Mouse (Mus musculus) midbrain, embryonic 10.5 days (tissue): ENCODE data around the gene Taz. TPM values are rescaled to one million over a fixed set of nuclear protein-coding genes. Genes with fewer than 3 reads are reported as not detected.

Experiments used
- DNase-seq: peaks from one replicate; pipeline ENCODE4 v3.0.0-alpha.2; 2017; ENCODE audit warnings: low spot score
- H3K27ac ChIP-seq: fragments of 300-500 bp; sonication (generic); replicated peaks from 2 replicates; pipeline ENCODE4 v1.5.1; 2016; ENCODE audit warnings: mild to moderate bottlenecking
- H3K27me3 ChIP-seq: fragments of 300-500 bp; sonication (generic); 2 replicates; pipeline ENCODE4 v1.6.1; 2016; ENCODE audit warnings: low read depth, mild to moderate bottlenecking; ENCODE audit not compliant: poor library complexity, severe bottlenecking
- H3K36me3 ChIP-seq: fragments of 300-500 bp; sonication (generic); 2 replicates; pipeline ENCODE4 v1.6.1; 2016; ENCODE audit warnings: mild to moderate bottlenecking, moderate library complexity
- H3K4me1 ChIP-seq: fragments of 300-500 bp; sonication (generic); 2 replicates; pipeline ENCODE4 v1.6.1; 2016
- H3K4me3 ChIP-seq: fragments of 300-500 bp; sonication (generic); 2 replicates; pipeline ENCODE4 v1.5.1; 2016; ENCODE audit warnings: mild to moderate bottlenecking, moderate library complexity
- H3K9me3 ChIP-seq: fragments of 300-500 bp; sonication (generic); replicated peaks from 2 replicates; pipeline ENCODE4 v1.6.1; 2016; ENCODE audit warnings: mild to moderate bottlenecking
- WGBS: fragments of 180-500 bp; shearing (Covaris S2); methylation state at CpG from one replicate; pipeline ENCODE4 v1.1.7; 2016; 5-methylcytosine and 5-hydroxymethylcytosine counted together
- polyA plus RNA-seq: library from polyadenylated mRNA; unstranded; fragments of >200 nt; fragmentation: Nextera tagmentation; extraction: Ambion mirVana; gene quantifications from 2 replicates; pipeline ENCODE4 v1.2.1, GENCODE M21; 2016

Taz gene
- polyA plus RNA-seq, 1 experiment from 2014 or later, result 75.7 TPM

DNA sequence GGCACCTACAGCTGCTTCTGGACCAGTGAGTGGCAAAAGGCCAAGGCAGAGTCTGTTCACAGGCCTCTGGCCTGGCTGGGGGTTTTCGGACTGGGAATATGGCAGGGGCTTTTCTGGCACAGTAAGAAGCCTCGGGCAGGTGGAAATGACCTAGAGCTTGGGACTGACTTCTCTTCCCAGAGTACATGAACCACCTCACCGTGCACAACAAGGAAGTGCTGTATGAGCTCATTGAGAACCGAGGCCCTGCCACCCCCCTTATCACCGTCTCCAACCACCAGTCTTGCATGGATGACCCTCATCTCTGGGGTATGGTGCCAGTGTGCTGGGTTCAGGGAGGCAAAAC, 1.4 kb downstream of the Taz start:
- H3K9me3 ChIP-seq, result no peaks in the 10 kb centered on the region
- peaks cover 7% of the 10 kb centered on the region for H3K36me3 ChIP-seq
- no peak for DNase-seq
- H3K27me3 ChIP-seq, result no peaks in the 10 kb centered on the region
- peak overlapping the region; percentile 84 for H3K27ac ChIP-seq
- H3K4me1 ChIP-seq, result peaks cover 20% of the 10 kb centered on the region
- WGBS, result 44% methylated on average over 5 of the region's 5 CpGs
- H3K4me3 ChIP-seq, result peak overlapping the region; percentile 64

DNA sequence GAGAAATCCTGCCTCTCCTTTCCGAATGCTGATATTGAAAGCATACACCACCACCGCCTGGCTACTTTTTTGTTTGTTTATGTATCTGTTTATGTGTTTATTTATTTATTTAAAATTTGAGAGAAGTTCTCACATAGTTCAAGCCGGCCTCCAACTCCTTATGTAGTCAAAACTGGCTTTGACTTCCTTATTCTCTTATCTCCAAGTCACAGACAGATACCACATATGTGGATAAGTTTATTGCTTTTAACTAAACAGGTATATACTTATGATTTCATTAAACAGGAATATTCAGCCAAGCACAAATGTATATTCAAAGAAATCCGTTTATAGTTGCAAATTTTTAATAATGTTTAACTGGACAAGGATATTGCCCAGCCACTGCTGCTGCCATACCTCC, 11.7 kb downstream of the Taz start:
- Histone ChIP-seq H3K36me3 (peaks cover 18% of the 10 kb centered on the region), H3K4me1 (peaks cover 5% of the 10 kb centered on the region), H3K27me3 (no peaks in the 10 kb centered on the region), H3K27ac (no peak overlapping the region), H3K4me3 (no peak overlapping the region), H3K9me3 (no peaks in the 10 kb centered on the region)
- DNase-seq, result no peak
- WGBS, result 76% methylated on average over 4 of the region's 4 CpGs

DNA sequence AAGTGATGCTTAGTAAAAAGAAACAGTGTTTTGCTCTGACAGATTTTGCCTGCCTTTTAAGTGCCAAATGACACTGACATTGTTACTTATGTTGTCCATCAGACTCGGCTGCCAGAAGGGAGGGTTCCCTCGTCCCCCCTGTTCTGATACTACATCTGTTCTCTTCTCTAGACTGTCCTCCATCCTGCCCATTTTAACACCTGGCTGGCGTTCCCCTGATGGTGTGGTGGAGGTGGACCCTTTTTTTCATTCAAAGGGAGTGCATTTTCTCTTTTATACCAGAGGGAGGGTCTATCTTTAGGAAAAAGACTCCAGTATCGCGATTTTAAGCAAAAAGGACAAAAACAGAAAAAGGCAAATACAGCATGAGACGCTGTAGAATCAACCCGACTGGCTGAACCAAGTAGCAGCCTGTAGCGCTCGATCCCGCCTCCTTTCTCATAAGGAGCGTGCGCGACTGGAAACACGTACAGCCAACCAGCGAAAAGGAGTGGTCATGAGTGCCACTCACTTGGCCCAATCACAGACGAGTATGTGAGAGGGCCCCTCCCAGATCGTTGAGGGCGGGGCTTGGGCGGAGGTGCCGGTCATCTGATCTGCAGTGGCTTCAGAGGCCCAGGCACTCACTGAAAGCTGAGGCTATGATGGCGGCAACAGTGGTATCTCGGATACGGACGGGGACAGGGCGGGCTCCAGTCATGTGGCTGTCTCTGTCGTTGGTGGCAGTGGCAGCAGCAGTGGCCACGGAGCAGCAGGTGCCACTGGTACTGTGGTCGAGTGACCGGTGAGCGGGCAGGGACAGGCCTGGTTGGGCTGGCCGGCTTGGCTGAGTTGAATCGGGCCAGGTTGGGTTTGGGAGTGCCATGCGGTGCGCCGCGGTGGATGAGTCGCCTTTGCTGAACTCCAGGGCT, 15.1 kb downstream of the Taz start, which contains the start of gene Atp6ap1:
Gene Atp6ap1, plus strand, starts transcription at position 560 of the 911 bp plus-strand sequence.
- H3K27ac ChIP-seq, result peak within 1 kb of the TSS; percentile 83

GRCm38 (mm10) chrX:74298348-74298747, 16.6 kb downstream of the Taz start:
- Histone ChIP-seq H3K9me3 (no peaks in the 10 kb centered on the region), H3K36me3 (peaks cover 48% of the 10 kb centered on the region), H3K27me3 (no peaks in the 10 kb centered on the region), H3K4me1 (peaks cover 5% of the 10 kb centered on the region), H3K4me3 (no peak overlapping the region), H3K27ac (no peak overlapping the region)
- 84% methylated on average over 1 of the region's 1 CpGs for WGBS
- no peak for DNase-seq

More for the DNA sequence above, 15.1 kb downstream of the Taz start, which contains the start of gene Atp6ap1:
- WGBS, result 18% methylated on average over 37 of the region's 37 CpGs
- H3K4me1 ChIP-seq, result peaks cover 5% of the 10 kb centered on the region
- peaks cover 32% of the 10 kb centered on the region for H3K36me3 ChIP-seq
- peak; percentile 89 for DNase-seq
- H3K9me3 ChIP-seq, result no peaks in the 10 kb centered on the region
- H3K27me3 ChIP-seq, result no peaks in the 10 kb centered on the region
- peak within 1 kb of the TSS; percentile 70 for H3K4me3 ChIP-seq

DNA sequence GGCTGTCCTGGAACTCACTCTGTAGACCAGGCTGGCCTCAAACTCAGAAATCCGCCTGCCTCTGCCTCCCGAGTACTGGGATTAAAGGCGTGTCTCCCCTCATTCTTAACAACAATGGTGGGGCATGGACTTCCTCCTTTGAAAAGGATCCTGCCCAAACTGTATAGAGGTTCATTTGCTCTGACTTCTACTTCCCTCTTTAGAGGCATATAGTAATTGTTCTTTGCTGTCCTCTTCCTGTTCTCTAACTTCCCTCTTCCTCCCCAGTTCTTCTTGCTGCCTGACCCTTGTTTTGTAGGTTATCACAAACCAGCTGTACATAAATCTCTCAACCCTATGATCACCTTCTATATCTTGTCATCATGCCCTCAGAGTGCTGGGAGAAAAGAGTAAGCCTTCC, 18.0 kb downstream of the Taz start:
- no peak for DNase-seq
- Histone ChIP-seq H3K4me1 (peaks cover 5% of the 10 kb centered on the region), H3K4me3 (no peak overlapping the region), H3K36me3 (peaks cover 57% of the 10 kb centered on the region), H3K27ac (no peak overlapping the region), H3K9me3 (no peaks in the 10 kb centered on the region; the same call in 1 of the 2 replicates), H3K27me3 (no peaks in the 10 kb centered on the region)
- WGBS, result 89% methylated on average over 3 of the region's 3 CpGs

DNA sequence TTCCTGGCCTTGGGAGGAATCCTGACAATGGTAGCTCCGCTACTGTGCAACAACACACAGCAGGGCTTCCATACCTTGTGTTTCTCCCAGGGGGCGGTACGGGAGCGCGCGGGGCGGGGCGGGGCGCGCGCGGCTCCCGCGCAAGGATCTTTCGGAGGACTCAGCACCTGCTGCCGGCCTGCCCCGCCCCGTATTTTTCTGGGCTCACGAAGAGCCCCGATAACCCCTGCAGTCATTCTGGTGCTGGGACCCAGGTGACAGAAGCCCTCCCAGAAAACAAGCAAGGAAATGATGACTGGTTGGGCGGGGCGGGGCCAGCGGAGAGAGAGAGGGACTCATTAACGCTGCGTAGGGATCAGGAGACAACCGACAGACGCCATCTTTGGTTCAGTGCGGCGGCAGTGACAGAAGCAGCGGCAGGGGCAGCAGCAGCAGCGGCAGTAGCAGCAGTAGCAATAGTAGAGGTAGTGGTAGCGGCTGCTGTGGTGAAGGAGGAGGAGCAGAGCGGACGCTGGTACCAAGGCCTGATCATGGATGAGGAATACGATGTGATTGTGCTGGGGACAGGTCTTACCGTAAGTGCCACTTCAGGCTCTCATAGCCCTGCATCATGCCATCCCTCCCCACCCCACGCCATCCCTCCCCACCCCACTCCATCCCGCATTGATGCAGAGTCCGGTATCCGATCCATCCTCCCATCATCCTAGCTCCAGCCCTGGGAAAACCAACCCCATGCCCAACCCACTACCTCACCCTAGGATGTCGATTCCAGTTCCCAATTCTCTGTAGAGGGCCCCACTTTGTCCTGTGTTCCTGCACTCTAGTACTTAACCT, 23.4 kb downstream of the Taz start, which contains the start of gene Gdi1:
Gene Gdi1, plus strand, starts transcription at position 132 of the 834 bp plus-strand sequence.
- H3K4me3 ChIP-seq, result peak within 1 kb of the TSS; percentile 70
- 22% methylated on average over 41 of the region's 41 CpGs for WGBS
- peak within 1 kb of the TSS; percentile 94 for H3K27ac ChIP-seq
- H3K9me3 ChIP-seq, result peaks cover 3% of the 10 kb centered on the region; the same call in 1 of the 2 replicates
- no peaks in the 10 kb centered on the region for H3K27me3 ChIP-seq
- H3K4me1 ChIP-seq, result peaks cover 11% of the 10 kb centered on the region
- H3K36me3 ChIP-seq, result peaks cover 82% of the 10 kb centered on the region
- DNase-seq, result peak; percentile 79

- Histone ChIP-seq H3K27ac (peak within 1 kb of the TSS; percentile 87), H3K9me3 (0 out of 2 replicates have a peak, but pooled peaks cover 3% of the 10 kb centered on the region), H3K27me3 (no peaks in the 10 kb centered on the region), H3K4me1 (peaks cover 14% of the 10 kb centered on the region), H3K4me3 (peak within 1 kb of the TSS; percentile 68), H3K36me3 (peaks cover 57% of the 10 kb centered on the region)
- peak; percentile 84 for DNase-seq
- WGBS, result 13% methylated on average over 59 of the region's 59 CpGs
These were observed 31.1 kb downstream of the Taz start, which contains the start of gene Fam50a for GRCm38 (mm10) chrX:74312540-74313464. TSS of gene Fam50a (plus strand) at chrX:74313033.

- Histone ChIP-seq H3K27ac (peak within 1 kb of the TSS; percentile 95), H3K4me1 (peaks cover 20% of the 10 kb centered on the region), H3K36me3 (peaks cover 23% of the 10 kb centered on the region), H3K4me3 (peak within 1 kb of the TSS; percentile 65), H3K27me3 (no peaks in the 10 kb centered on the region), H3K9me3 (0 out of 2 replicates have a peak, but pooled peaks cover 6% of the 10 kb centered on the region)
- DNase-seq, result peak; percentile 72
- WGBS, result 17% methylated on average over 30 of the region's 30 CpGs
These were observed 47.0 kb downstream of the Taz start, which contains the start of gene Plxna3 for GRCm38 (mm10) chrX:74328725-74329161. TSS of gene Plxna3 (plus strand) at chrX:74329066.

DNA sequence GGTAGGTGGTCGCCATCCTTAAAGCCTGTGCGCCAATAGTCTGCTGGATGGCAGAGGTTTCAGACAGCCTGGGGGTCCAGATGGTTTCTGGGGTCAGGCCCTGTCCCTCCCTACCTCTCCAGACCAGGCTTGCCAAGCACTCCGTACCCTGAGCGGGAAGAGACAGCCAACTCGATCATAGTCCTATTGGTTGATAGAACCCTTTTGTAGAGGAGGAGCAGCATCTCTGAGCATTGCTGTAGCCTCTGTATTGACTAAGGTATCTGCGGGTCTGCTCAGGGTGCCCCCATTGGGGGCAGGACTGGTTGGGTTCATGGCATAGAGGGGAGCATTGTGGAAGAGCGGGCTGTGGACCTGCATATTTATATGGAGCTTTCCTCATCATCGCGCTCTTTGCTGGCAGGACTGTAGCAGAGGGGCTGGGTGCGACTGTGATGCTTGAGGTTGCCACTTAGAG, 47.5 kb downstream of the Taz start:
- peak overlapping the region; percentile 95 for H3K27ac ChIP-seq
- H3K4me1 ChIP-seq, result peaks cover 20% of the 10 kb centered on the region
- 34% methylated on average over 10 of the region's 10 CpGs for WGBS
- H3K27me3 ChIP-seq, result no peaks in the 10 kb centered on the region
- H3K4me3 ChIP-seq, result peak overlapping the region; percentile 65
- H3K9me3 ChIP-seq, result 0 out of 2 replicates have a peak, but pooled peaks cover 6% of the 10 kb centered on the region
- no peak for DNase-seq
- peaks cover 28% of the 10 kb centered on the region for H3K36me3 ChIP-seq

- DNase-seq, result no peak
- peak overlapping the region; percentile 95; the same call in 1 of the 2 replicates for H3K27ac ChIP-seq
- H3K4me1 ChIP-seq, result peaks cover 20% of the 10 kb centered on the region
- peak overlapping the region; percentile 65 for H3K4me3 ChIP-seq
- H3K27me3 ChIP-seq, result no peaks in the 10 kb centered on the region
- 64% methylated on average over 2 of the region's 2 CpGs for WGBS
- H3K36me3 ChIP-seq, result peaks cover 39% of the 10 kb centered on the region
- 0 out of 2 replicates have a peak, but pooled peaks cover 6% of the 10 kb centered on the region for H3K9me3 ChIP-seq
These were observed 48.6 kb downstream of the Taz start for GRCm38 (mm10) chrX:74330166-74330930.
